Mouse (Mus musculus): ENCODE data around the gene Tdo2. TPM values are rescaled to one million over a fixed set of nuclear protein-coding genes. Genes with fewer than 3 reads are reported as not detected.
A peak's percentile ranks its signal among the peaks of the same experiment; 100 is the strongest.

Tdo2 gene
- total RNA-seq, 2 experiments from 2014 or later, result 15.9 to 16.1 TPM

- peak within 1 kb of the TSS; percentile 92 for H3K4me3 ChIP-seq
- peak within 1 kb of the TSS; percentile 99 for H3K27ac ChIP-seq
- peak; percentile 81 to 86 for DNase-seq (ENCODE audit: low spot score in 2 of 2)
- peak; percentile 90 for TF ChIP-seq CTCF (conservative IDR thresholded peaks at IDR 0.05)
These were observed 43.6 kb downstream of the Tdo2 start, which contains the start of gene Ctso for GRCm38 (mm10) chr3:81932141-81933101. TSS of gene Ctso (plus strand) at chr3:81932601.

GRCm38 (mm10) chr3:81931695-81932094 lies 44.3 kb downstream of the Tdo2 start:
- DNase-seq (ENCODE audit: low spot score in 2 of 2), result no peak
- no peak for TF ChIP-seq CTCF (conservative IDR thresholded peaks at IDR 0.05)
- Histone ChIP-seq H3K27ac (peak overlapping the region; percentile 99), H3K4me3 (no peak overlapping the region)

GRCm38 (mm10) chr3:81929073-81929472 lies 46.9 kb downstream of the Tdo2 start:
- no peak for DNase-seq (ENCODE audit: low spot score in 2 of 2)
- no peak overlapping the region for H3K4me3 ChIP-seq
- no peak overlapping the region for H3K27ac ChIP-seq
- TF ChIP-seq CTCF (conservative IDR thresholded peaks at IDR 0.05), result no peak

- peak overlapping the region; percentile 61 for H3K27ac ChIP-seq
- H3K4me3 ChIP-seq, result no peak overlapping the region
- no peak for TF ChIP-seq CTCF (conservative IDR thresholded peaks at IDR 0.05)
- peak in 1 of 2 experiments; percentile 18 for DNase-seq (ENCODE audit: low spot score in 2 of 2)
These were observed 49.2 kb downstream of the Tdo2 start for GRCm38 (mm10) chr3:81926764-81927325.

GRCm38 (mm10) chr3:81925856-81926255 lies 50.1 kb downstream of the Tdo2 start:
- Histone ChIP-seq H3K4me3 (no peak overlapping the region), H3K27ac (peak overlapping the region; percentile 43; the same call in 1 of the 2 replicates)
- no peak for DNase-seq (ENCODE audit: low spot score in 2 of 2)
- TF ChIP-seq CTCF (conservative IDR thresholded peaks at IDR 0.05), result no peak

GRCm38 (mm10) chr3:81924931-81925330 lies 51.1 kb downstream of the Tdo2 start:
- DNase-seq (ENCODE audit: low spot score in 2 of 2), result peak; percentile 69 to 75
- peak; percentile 92 for TF ChIP-seq CTCF (conservative IDR thresholded peaks at IDR 0.05)
- Histone ChIP-seq H3K27ac (peak overlapping the region; percentile 46), H3K4me3 (no peak overlapping the region)

GRCm38 (mm10) chr3:81922910-81923309 lies 53.1 kb downstream of the Tdo2 start:
- no peak overlapping the region for H3K27ac ChIP-seq

GRCm38 (mm10) chr3:81919681-81920080 lies 56.3 kb downstream of the Tdo2 start:
- no peak for TF ChIP-seq CTCF (conservative IDR thresholded peaks at IDR 0.05)
- DNase-seq (ENCODE audit: low spot score in 2 of 2), result no peak

More at GRCm38 (mm10) chr3:81922910-81923309, 53.1 kb downstream of the Tdo2 start:
- 0 out of 2 replicates have a peak, but pooled peaks have one; percentile 33 for TF ChIP-seq CTCF (conservative IDR thresholded peaks at IDR 0.05)
- H3K4me3 ChIP-seq, result no peak overlapping the region
- peak in 1 of 2 experiments; percentile 43 for DNase-seq (ENCODE audit: low spot score in 2 of 2)

GRCm38 (mm10) chr3:81918215-81918614 lies 57.8 kb downstream of the Tdo2 start:
- Histone ChIP-seq H3K4me3 (no peak overlapping the region), H3K27ac (no peak overlapping the region)
- no peak for TF ChIP-seq CTCF (conservative IDR thresholded peaks at IDR 0.05)
- DNase-seq (ENCODE audit: low spot score in 2 of 2), result no peak

More at GRCm38 (mm10) chr3:81919681-81920080, 56.3 kb downstream of the Tdo2 start:
- Histone ChIP-seq H3K27ac (peak overlapping the region; percentile 57; the same call in 1 of the 2 replicates), H3K4me3 (no peak overlapping the region)

- no peak overlapping the region for H3K4me3 ChIP-seq
- no peak for DNase-seq (ENCODE audit: low spot score in 2 of 2)
- no peak overlapping the region for H3K27ac ChIP-seq
- no peak for TF ChIP-seq CTCF (conservative IDR thresholded peaks at IDR 0.05)
These were observed 58.6 kb downstream of the Tdo2 start for GRCm38 (mm10) chr3:81917354-81917935.

- no peak for TF ChIP-seq CTCF (conservative IDR thresholded peaks at IDR 0.05)
- no peak overlapping the region for H3K27ac ChIP-seq
- no peak for DNase-seq (ENCODE audit: low spot score in 2 of 2)
- H3K4me3 ChIP-seq, result no peak overlapping the region
These were observed 59.8 kb downstream of the Tdo2 start for GRCm38 (mm10) chr3:81916030-81916686.

GRCm38 (mm10) chr3:81910286-81911036 lies 65.5 kb downstream of the Tdo2 start:
- Histone ChIP-seq H3K27ac (no peak overlapping the region), H3K4me3 (no peak overlapping the region)
- no peak for DNase-seq (ENCODE audit: low spot score in 2 of 2)
- no peak for TF ChIP-seq CTCF (conservative IDR thresholded peaks at IDR 0.05)

Other genes starting within 250 kb of the Tdo2 start
- gene Ctso, start 43.6 kb downstream of the Tdo2 start, total RNA-seq (2021), result 10 to 100 TPM; 19.1 to 19.9 TPM
- not detected for gene Asic5, start 6.1 kb upstream of the Tdo2 start, total RNA-seq (2021)
- 100 to 1,000 TPM; 110 to 113 TPM for gene Gucy1b1, start 98.5 kb upstream of the Tdo2 start, total RNA-seq (2021)
- 10 to 100 TPM; 16.8 to 18.8 TPM for gene Gucy1a1, start 169.6 kb upstream of the Tdo2 start, total RNA-seq (2021)